Mouse (Mus musculus): Measurements from ENCODE around the gene Cyth4. TPM values are rescaled to one million over a fixed set of nuclear protein-coding genes. Genes with fewer than 3 reads are reported as not detected.

The Cyth4 gene
- polyA plus RNA-seq (2015; fragmentation: Nextera tagmentation; extraction: Ambion mirVana): 9.4 and 9.8 TPM in 2 replicates

DNA sequence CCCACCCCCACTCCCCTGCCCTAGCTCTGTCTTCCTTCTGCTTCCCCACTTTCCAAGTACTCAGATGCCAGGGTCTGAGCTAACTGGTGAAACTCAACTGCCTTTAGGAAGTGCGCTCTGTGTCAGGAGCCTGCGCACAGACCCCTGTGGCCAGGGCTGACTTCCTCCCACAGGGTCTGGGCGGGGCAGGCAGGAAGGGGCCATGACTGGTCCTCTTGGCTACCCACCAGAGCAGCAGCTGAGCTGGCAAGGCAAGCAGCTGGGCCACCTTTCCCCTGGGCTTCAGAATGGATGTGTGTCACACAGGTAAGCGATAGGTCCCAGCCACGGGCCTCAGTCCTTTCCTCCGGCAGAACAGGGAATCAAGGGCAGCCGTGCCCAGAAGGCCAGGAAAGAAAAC lies at the start of gene Cyth4:
Gene Cyth4 (plus strand): TSS at position 134 of the 400 bp plus-strand sequence.

DNA sequence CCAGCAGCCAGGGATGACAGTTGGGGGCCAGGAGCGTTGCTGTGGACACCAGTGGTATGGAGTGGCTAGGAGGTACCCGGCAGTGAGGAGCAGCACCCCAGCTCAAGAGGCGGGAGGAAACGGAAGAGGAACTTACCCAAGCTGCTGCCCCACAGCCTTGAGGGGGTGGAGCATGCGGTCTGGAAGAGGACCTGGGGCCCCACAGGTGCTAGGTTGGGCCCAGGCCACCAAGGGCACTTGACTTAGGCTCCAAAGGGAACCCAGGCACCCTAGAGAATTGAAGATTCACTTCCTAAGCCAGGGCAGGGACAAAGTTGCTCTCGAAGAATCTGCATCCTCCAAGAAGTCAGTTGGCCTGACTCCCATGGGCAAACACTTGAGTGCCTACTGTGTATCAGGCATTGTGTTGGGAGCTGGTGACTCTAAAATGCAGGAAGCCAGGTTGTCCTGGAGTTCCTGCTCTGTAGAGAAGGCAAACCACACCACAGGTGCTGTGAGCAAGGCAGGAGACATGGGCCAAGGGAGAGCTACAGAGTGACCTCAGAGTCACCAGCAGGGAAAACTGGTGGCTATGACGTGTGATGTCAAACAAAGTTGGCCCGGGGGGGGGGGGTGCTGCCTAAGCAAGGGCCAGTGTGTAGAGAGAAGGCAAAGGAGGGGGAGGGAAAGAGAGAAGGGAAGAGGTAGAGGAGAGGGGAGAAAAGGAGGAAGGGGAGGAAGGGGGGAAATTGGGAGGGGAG lies 24.0 kb upstream of the Cyth4 start, which contains the start of gene Rac2:
Gene Rac2 (minus strand): TSS at position 126 of the 740 bp plus-strand sequence.

Other genes with a start within 250 kb of the Cyth4 start
- gene Tex33, start 201.1 kb upstream of the Cyth4 start, polyA plus RNA-seq (2015; fragmentation: Nextera tagmentation; extraction: Ambion mirVana): 0.28 TPM in 1 of 2 replicates, not detected in the other
- gene Tst, start 191.1 kb upstream of the Cyth4 start, polyA plus RNA-seq (2015; fragmentation: Nextera tagmentation; extraction: Ambion mirVana): 57.6 and 60.3 TPM in 2 replicates
- gene Mpst, start 190.6 kb upstream of the Cyth4 start, polyA plus RNA-seq (2015; fragmentation: Nextera tagmentation; extraction: Ambion mirVana): 3.2 and 3.9 TPM in 2 replicates
- 141 and 183 TPM in 2 replicates for gene Kctd17, start 168.5 kb upstream of the Cyth4 start, polyA plus RNA-seq (2015; fragmentation: Nextera tagmentation; extraction: Ambion mirVana)
- gene Tmprss6, start 128.4 kb upstream of the Cyth4 start, polyA plus RNA-seq (2015; fragmentation: Nextera tagmentation; extraction: Ambion mirVana): 0.36 and 0.95 TPM in 2 replicates
- gene Il2rb, start 101.8 kb upstream of the Cyth4 start, polyA plus RNA-seq (2015; fragmentation: Nextera tagmentation; extraction: Ambion mirVana): 0.14 and 0.46 TPM in 2 replicates
- 10.6 and 11.2 TPM in 2 replicates for gene C1qtnf6, start 65.6 kb upstream of the Cyth4 start, polyA plus RNA-seq (2015; fragmentation: Nextera tagmentation; extraction: Ambion mirVana)
- 0.53 and 0.59 TPM in 2 replicates for gene Sstr3, start 52.4 kb upstream of the Cyth4 start, polyA plus RNA-seq (2015; fragmentation: Nextera tagmentation; extraction: Ambion mirVana)
- 8.4 and 12.3 TPM in 2 replicates for gene Rac2, start 24.3 kb upstream of the Cyth4 start, polyA plus RNA-seq (2015; fragmentation: Nextera tagmentation; extraction: Ambion mirVana)
- 12.1 and 13.6 TPM in 2 replicates for gene Elfn2, start 121.7 kb downstream of the Cyth4 start, polyA plus RNA-seq (2015; fragmentation: Nextera tagmentation; extraction: Ambion mirVana)
- gene Mfng, start 176.4 kb downstream of the Cyth4 start, polyA plus RNA-seq (2015; fragmentation: Nextera tagmentation; extraction: Ambion mirVana): 8.2 and 9.7 TPM in 2 replicates
- gene Card10, start 206.0 kb downstream of the Cyth4 start, polyA plus RNA-seq (2015; fragmentation: Nextera tagmentation; extraction: Ambion mirVana): 2.6 and 3.0 TPM in 2 replicates
- 16.6 and 17.0 TPM in 2 replicates for gene Cdc42ep1, start 245.6 kb downstream of the Cyth4 start, polyA plus RNA-seq (2015; fragmentation: Nextera tagmentation; extraction: Ambion mirVana)